Mouse (Mus musculus): Measurements from ENCODE around the gene Plpp3. TPM values are rescaled to one million over a fixed set of nuclear protein-coding genes. Genes with fewer than 3 reads are reported as not detected.

Gene Plpp3
- polyA plus RNA-seq, 1 experiment from 2014 or later, result 66.3 TPM

- Histone ChIP-seq H3K4me1 (peaks cover 17% of the 10 kb centered on the region), H3K27me3 (replicated peaks) (no peaks in the 10 kb centered on the region), H3K4me2 (peak overlapping the region; percentile 61; the same call in 1 of the 2 replicates), H3K27ac (no peak overlapping the region), H3K9ac (no peak overlapping the region), H3K9me3 (no peaks in the 10 kb centered on the region), H3K4me3 (no peak overlapping the region), H3K36me3 (replicated peaks) (no peaks in the 10 kb centered on the region)
- ATAC-seq (replicated peaks), result no peak
- WGBS, result 52% methylated on average over 6 of the region's 6 CpGs
Observed at GRCm38 (mm10) chr4:105162014-105162413, 4.9 kb downstream of the Plpp3 start.

- H3K36me3 ChIP-seq (replicated peaks), result no peaks in the 10 kb centered on the region
- peaks cover 17% of the 10 kb centered on the region for H3K4me1 ChIP-seq
- 75% methylated on average over 2 of the region's 2 CpGs for WGBS
- no peaks in the 10 kb centered on the region for H3K9me3 ChIP-seq
- no peak overlapping the region; the same call in 1 of the 2 replicates for H3K4me2 ChIP-seq
- no peak overlapping the region for H3K4me3 ChIP-seq
- H3K27ac ChIP-seq, result no peak overlapping the region
- H3K27me3 ChIP-seq (replicated peaks), result no peaks in the 10 kb centered on the region
- ATAC-seq (replicated peaks), result no peak
- H3K9ac ChIP-seq, result no peak overlapping the region
Observed at GRCm38 (mm10) chr4:105162676-105163075, 5.5 kb downstream of the Plpp3 start.

DNA sequence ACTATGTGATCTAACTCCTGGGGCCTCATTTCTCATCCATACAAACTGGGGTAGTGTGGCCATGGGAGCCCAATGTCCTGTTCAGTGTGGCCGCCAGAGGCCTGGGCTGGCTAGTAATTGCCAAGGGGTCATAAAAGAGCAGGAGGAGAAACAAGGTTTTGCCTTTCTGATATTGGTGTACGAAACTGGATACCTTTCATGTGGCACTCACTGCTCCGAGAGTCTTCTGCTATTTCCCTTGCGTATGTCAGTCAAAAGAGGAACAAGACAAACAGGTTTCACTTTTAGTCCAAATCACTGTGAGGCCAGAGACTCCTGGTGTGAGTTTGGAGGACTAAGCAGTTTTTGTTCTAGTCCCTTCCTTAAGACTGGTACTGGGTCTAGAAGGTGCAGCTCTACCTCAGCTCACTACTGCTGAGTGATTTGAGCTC is 6.8 kb downstream of the Plpp3 start:
- Histone ChIP-seq H3K36me3 (replicated peaks) (no peaks in the 10 kb centered on the region), H3K4me1 (peaks cover 19% of the 10 kb centered on the region), H3K9ac (no peak overlapping the region), H3K9me3 (no peaks in the 10 kb centered on the region), H3K27me3 (replicated peaks) (no peaks in the 10 kb centered on the region), H3K4me3 (no peak overlapping the region), H3K4me2 (no peak overlapping the region), H3K27ac (no peak overlapping the region)
- no peak for ATAC-seq (replicated peaks)
- 82% methylated on average over 4 of the region's 4 CpGs for WGBS

DNA sequence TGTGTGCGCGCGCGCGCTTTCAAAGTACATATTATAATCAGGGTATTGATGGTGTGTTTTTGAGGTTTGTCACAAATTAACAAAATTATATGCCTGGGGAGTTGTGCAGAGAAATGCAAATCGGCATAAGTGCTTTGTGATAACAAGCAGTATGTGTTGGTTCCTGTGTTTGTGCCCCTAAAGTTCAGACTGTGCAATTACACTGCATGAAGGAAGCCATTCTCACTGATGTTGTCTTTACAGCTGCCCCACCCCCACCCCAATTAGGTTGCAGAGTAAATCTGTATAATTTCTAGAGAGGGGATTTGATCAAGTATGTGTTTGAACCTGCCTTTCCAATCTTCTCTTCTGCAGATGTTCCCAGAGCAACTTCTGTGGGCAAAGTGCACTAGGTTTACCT is 7.8 kb downstream of the Plpp3 start:
- no peak overlapping the region for H3K27ac ChIP-seq
- H3K9me3 ChIP-seq, result no peaks in the 10 kb centered on the region
- H3K4me1 ChIP-seq, result peaks cover 22% of the 10 kb centered on the region
- no peaks in the 10 kb centered on the region for H3K27me3 ChIP-seq (replicated peaks)
- WGBS, result 89% methylated on average over 6 of the region's 6 CpGs
- H3K4me2 ChIP-seq, result no peak overlapping the region
- no peaks in the 10 kb centered on the region for H3K36me3 ChIP-seq (replicated peaks)
- no peak overlapping the region for H3K4me3 ChIP-seq
- H3K9ac ChIP-seq, result no peak overlapping the region
- ATAC-seq (replicated peaks), result no peak

GRCm38 (mm10) chr4:105169093-105169571 is 12.0 kb downstream of the Plpp3 start:
- Histone ChIP-seq H3K27me3 (replicated peaks) (no peaks in the 10 kb centered on the region), H3K4me1 (peaks cover 38% of the 10 kb centered on the region), H3K4me3 (no peak overlapping the region), H3K9ac (no peak overlapping the region), H3K4me2 (peak overlapping the region; percentile 7; the same call in 1 of the 2 replicates), H3K9me3 (no peaks in the 10 kb centered on the region), H3K36me3 (replicated peaks) (no peaks in the 10 kb centered on the region), H3K27ac (peak overlapping the region; percentile 79)
- 18% methylated on average over 7 of the region's 7 CpGs for WGBS
- no peak for ATAC-seq (replicated peaks)

DNA sequence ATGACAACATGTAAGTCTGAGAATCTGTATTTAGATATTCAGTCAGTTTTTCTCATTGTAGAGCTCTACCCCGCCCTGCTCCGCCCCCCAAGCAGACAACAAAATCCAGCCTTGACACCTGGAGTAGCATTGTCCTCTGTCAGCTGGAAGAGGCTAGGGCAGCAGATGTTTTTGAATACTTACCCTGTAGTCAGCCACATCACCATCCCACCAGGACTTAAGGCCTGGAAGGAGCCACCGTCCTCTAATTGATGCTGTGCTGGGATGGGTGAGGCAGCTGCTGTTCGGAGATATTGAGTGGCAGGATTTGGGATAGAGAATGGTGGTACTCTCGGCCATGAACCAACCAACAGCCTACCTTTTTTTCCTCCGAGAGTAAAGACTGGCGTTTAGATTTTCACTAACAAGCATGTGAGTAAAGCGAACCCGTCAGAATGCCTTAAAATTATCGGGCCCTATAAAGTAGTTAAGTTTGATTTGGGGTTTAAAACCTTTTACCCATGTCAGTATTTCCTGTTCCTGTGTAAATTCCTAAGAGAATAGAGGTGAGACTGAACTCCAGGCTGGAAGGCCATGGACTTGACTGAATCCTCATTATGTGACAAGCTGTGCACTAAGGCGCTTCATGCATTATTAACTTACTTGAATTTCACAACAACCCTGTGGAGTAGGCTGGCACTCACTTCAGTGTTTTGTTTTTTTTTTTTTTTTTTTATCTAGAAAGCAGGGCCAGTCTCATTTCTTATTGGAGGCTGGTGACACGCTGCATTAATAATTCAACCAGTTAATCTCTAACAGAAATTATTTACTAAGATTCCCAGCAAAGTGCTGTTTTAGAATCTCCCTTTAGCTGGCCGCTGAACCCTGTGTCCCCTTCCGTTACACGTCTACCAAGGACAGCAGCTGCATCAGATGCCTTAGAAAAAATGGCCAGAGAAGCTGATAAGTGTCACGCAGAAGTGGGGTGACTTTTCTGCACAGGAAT is 13.0 kb downstream of the Plpp3 start:
- Histone ChIP-seq H3K4me2 (peak overlapping the region; percentile 32), H3K27ac (peak overlapping the region; percentile 79), H3K27me3 (replicated peaks) (no peaks in the 10 kb centered on the region), H3K4me1 (peaks cover 38% of the 10 kb centered on the region), H3K9me3 (no peaks in the 10 kb centered on the region), H3K36me3 (replicated peaks) (no peaks in the 10 kb centered on the region), H3K4me3 (no peak overlapping the region), H3K9ac (no peak overlapping the region)
- 15% methylated on average over 16 of the region's 16 CpGs for WGBS
- peak; percentile 75 for ATAC-seq (replicated peaks)

- Histone ChIP-seq H3K9ac (no peak overlapping the region), H3K4me2 (peak overlapping the region; percentile 32), H3K27ac (peak overlapping the region; percentile 79), H3K36me3 (replicated peaks) (no peaks in the 10 kb centered on the region), H3K9me3 (no peaks in the 10 kb centered on the region), H3K4me3 (no peak overlapping the region), H3K27me3 (replicated peaks) (no peaks in the 10 kb centered on the region), H3K4me1 (peaks cover 38% of the 10 kb centered on the region)
- 12% methylated on average over 9 of the region's 9 CpGs for WGBS
- ATAC-seq (replicated peaks), result peak; percentile 86
Observed at GRCm38 (mm10) chr4:105170811-105171401, 13.8 kb downstream of the Plpp3 start.

DNA sequence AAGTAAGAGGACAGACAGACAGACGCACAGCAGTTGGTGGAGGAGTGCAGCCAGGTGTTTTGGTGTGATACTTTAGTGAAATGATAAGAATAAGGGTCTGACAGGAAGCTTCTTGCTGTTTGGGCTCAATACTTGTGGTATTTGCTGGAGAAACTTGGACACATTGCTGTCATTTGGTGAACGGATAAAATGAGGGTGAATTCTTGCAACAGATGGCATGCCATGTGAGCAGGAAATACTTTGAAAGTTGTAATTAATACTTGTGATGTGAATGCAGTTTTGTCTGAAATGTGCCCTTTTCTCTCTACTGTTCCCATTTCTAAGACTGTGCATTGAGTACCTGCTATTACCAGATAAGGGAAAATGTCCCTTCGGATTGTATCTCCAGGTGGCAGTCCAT is 14.3 kb downstream of the Plpp3 start:
- H3K4me3 ChIP-seq, result no peak overlapping the region
- H3K4me2 ChIP-seq, result peak overlapping the region; percentile 32
- no peaks in the 10 kb centered on the region for H3K36me3 ChIP-seq (replicated peaks)
- H3K9ac ChIP-seq, result no peak overlapping the region
- H3K27me3 ChIP-seq (replicated peaks), result no peaks in the 10 kb centered on the region
- no peak for ATAC-seq (replicated peaks)
- peak overlapping the region; percentile 79 for H3K27ac ChIP-seq
- no peaks in the 10 kb centered on the region for H3K9me3 ChIP-seq
- WGBS, result 39% methylated on average over 3 of the region's 3 CpGs
- peaks cover 38% of the 10 kb centered on the region for H3K4me1 ChIP-seq

GRCm38 (mm10) chr4:105174778-105175177 is 17.6 kb downstream of the Plpp3 start:
- 75% methylated on average over 4 of the region's 4 CpGs for WGBS
- no peak overlapping the region for H3K4me2 ChIP-seq
- no peak overlapping the region for H3K4me3 ChIP-seq
- H3K27me3 ChIP-seq (replicated peaks), result no peaks in the 10 kb centered on the region
- no peak for ATAC-seq (replicated peaks)
- H3K9me3 ChIP-seq, result no peaks in the 10 kb centered on the region
- H3K27ac ChIP-seq, result peak overlapping the region; percentile 70
- no peaks in the 10 kb centered on the region for H3K36me3 ChIP-seq (replicated peaks)
- no peak overlapping the region for H3K9ac ChIP-seq
- peaks cover 30% of the 10 kb centered on the region for H3K4me1 ChIP-seq

DNA sequence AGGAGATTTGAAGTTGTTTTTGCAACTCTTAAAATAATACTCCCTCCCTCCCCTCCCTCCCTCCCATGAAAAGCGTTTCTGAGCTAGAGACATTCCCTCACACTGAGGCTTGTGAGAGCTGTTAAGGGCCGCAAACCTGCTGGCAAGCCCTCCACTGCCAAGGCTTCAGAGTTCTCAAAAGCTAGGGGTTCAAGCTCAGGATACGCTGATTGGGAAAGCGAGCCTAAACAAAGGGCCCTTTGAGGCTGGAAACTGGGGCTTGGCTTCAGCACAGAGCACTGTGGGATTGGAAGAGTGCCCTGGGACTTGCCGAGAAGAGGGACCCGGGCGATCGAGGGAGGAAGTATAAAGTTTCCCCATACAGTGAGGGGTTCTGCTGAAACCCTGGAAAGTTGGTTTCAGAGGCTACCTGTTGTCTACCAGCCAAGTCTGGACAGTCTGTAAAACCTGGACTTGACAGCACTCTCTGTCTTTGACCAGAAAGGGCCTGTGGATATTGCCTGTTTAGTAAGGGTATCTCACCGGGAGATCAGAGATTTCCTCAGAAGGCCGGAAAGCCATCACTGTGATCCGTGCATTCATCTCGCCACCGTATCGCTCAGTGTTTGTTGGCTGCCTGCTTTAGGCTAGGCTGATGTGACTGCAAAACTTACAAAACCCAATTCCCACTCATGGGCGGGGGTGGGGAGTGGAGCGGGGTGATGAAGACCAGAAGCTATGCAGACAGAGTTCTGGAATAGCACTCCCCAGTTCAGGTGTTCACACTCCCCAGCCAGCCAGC is 18.3 kb downstream of the Plpp3 start:
- Histone ChIP-seq H3K27ac (peak overlapping the region; percentile 70), H3K4me2 (no peak overlapping the region), H3K4me3 (no peak overlapping the region), H3K9me3 (no peaks in the 10 kb centered on the region), H3K9ac (no peak overlapping the region), H3K4me1 (peaks cover 27% of the 10 kb centered on the region), H3K36me3 (replicated peaks) (no peaks in the 10 kb centered on the region), H3K27me3 (replicated peaks) (no peaks in the 10 kb centered on the region)
- WGBS, result 54% methylated on average over 16 of the region's 16 CpGs
- peak; percentile 29; the same call in 1 of the 2 replicates for ATAC-seq (replicated peaks)

DNA sequence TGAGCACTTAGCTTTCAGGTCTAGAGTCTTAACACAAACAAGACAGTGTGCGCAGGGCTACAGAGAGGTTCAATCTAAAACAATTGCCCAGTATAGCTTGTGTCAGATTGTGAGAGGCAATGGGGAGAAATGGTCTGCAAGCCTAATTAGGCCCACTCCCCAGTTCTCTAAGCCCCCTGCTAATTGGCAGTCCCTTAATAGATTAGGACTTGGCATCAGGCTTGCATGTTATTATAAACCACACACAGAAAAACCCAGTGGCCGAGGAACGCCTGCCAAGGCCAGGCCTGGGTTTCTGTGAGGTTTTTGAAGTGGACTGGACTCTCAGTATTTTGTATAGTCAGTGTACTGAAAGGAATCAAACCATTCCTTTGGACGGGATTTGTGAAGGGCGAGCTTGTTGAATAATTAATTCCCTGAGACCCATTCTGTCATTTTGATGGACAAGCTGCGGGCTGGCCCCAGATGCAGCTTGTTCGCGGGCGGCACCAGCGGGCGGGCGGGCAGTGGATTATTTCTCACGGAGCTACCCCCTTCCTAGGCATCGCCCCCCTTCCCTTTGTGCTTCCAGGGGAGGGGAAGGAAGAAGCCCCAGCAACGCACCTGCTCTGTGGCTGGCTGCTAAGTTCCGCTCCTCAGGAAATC is 24.0 kb downstream of the Plpp3 start:
- Histone ChIP-seq H3K4me2 (peak overlapping the region; percentile 36), H3K27me3 (replicated peaks) (no peaks in the 10 kb centered on the region), H3K36me3 (replicated peaks) (no peaks in the 10 kb centered on the region), H3K27ac (peak overlapping the region; percentile 84), H3K9ac (no peak overlapping the region), H3K4me1 (peaks cover 40% of the 10 kb centered on the region), H3K4me3 (no peak overlapping the region), H3K9me3 (no peaks in the 10 kb centered on the region)
- WGBS, result 7% methylated on average over 16 of the region's 16 CpGs
- peak; percentile 91 for ATAC-seq (replicated peaks)
